ENCODE assay signal across 21 mouse cellular contexts in genomic region chr5:119875421-119875820, GRCm38 (mm10). TPM values are rescaled to one million over a fixed set of nuclear protein-coding genes. Genes with fewer than 3 reads are reported as not detected.
A peak's percentile ranks its signal among the peaks of the same experiment; 100 is the strongest.
DNase-seq lines count a peak whose midpoint lies in the region; ATAC-seq lines count a peak whose summit lies in the region.
"Had no signal": no experiment of that assay in that cellular context is flagged by ENCODE, and none has a peak within 500 bp of the region (broad histone marks: within the 10 kb centered on the region; RNA-seq: fewer than 3 reads in every experiment).

No protein-coding gene starts in this region.

- H3K27me3 ChIP-seq in kidney, embryonic 15.5 days = peaks cover 2% of the 10 kb centered on the region; the same call in 1 of the 2 replicates
- H3K27me3 ChIP-seq in heart, embryonic 15.5 days = no peaks in the 10 kb centered on the region
- peaks cover 34% of the 10 kb centered on the region for H3K27me3 ChIP-seq in liver, embryonic 12.5 days (replicated peaks)
- no peaks in the 10 kb centered on the region for H3K27me3 ChIP-seq in hindbrain, embryonic 14.5 days (ENCODE audit: control insufficient read depth, insufficient read depth, low read length)
- H3K27me3 ChIP-seq: forebrain, embryonic 13.5 days; midbrain, embryonic 15.5 days; neural tube, embryonic 12.5 days had no signal

- no peak overlapping the region for H3K4me3 ChIP-seq in kidney, embryonic 15.5 days (replicated peaks)
- H3K4me3 ChIP-seq in heart, embryonic 15.5 days = no peak overlapping the region
- H3K4me3 ChIP-seq in liver, embryonic 12.5 days = no peak overlapping the region
- H3K4me3 ChIP-seq in hindbrain, embryonic 14.5 days (replicated peaks; ENCODE audit: low read length) = no peak overlapping the region
- H3K4me3 ChIP-seq: forebrain, embryonic 13.5 days; midbrain, embryonic 15.5 days; neural tube, embryonic 12.5 days had no signal

- H3K27ac ChIP-seq in kidney, embryonic 15.5 days = no peak overlapping the region
- H3K27ac ChIP-seq in heart, embryonic 15.5 days = peak overlapping the region; percentile 7; the same call in 1 of the 2 replicates
- no peak overlapping the region for H3K27ac ChIP-seq in liver, embryonic 12.5 days
- H3K27ac ChIP-seq in hindbrain, embryonic 14.5 days = no peak overlapping the region
- H3K27ac ChIP-seq: forebrain, embryonic 13.5 days; midbrain, embryonic 15.5 days; neural tube, embryonic 12.5 days had no signal

- H3K9me3 ChIP-seq in kidney, embryonic 15.5 days (replicated peaks) = no peaks in the 10 kb centered on the region
- H3K9me3 ChIP-seq in heart, embryonic 15.5 days (replicated peaks) = no peaks in the 10 kb centered on the region
- no peaks in the 10 kb centered on the region for H3K9me3 ChIP-seq in liver, embryonic 12.5 days (replicated peaks)
- no peaks in the 10 kb centered on the region for H3K9me3 ChIP-seq in hindbrain, embryonic 14.5 days (ENCODE audit: control insufficient read depth, low read length)
- H3K9me3 ChIP-seq: forebrain, embryonic 13.5 days; midbrain, embryonic 15.5 days; neural tube, embryonic 12.5 days had no signal

- H3K4me1 ChIP-seq in kidney, embryonic 15.5 days = no peaks in the 10 kb centered on the region
- H3K4me1 ChIP-seq in heart, embryonic 15.5 days (replicated peaks) = peaks cover 28% of the 10 kb centered on the region
- peaks cover 16% of the 10 kb centered on the region; the same call in 1 of the 2 replicates for H3K4me1 ChIP-seq in liver, embryonic 12.5 days
- H3K4me1 ChIP-seq in hindbrain, embryonic 14.5 days (replicated peaks; ENCODE audit: control insufficient read depth, insufficient read depth, low read length) = no peaks in the 10 kb centered on the region
- H3K4me1 ChIP-seq: forebrain, embryonic 13.5 days; midbrain, embryonic 15.5 days; neural tube, embryonic 12.5 days had no signal

- no peak overlapping the region for H3K4me2 ChIP-seq in kidney, embryonic 15.5 days
- no peak overlapping the region for H3K4me2 ChIP-seq in heart, embryonic 15.5 days
- no peak overlapping the region for H3K4me2 ChIP-seq in liver, embryonic 12.5 days
- H3K4me2 ChIP-seq in hindbrain, embryonic 14.5 days (replicated peaks) = no peak overlapping the region
- H3K4me2 ChIP-seq: forebrain, embryonic 13.5 days; midbrain, embryonic 15.5 days; neural tube, embryonic 12.5 days had no signal

- ATAC-seq in kidney, embryonic 15.5 days (replicated peaks; ENCODE audit: low FRiP score) = no peak
- ATAC-seq in heart, embryonic 15.5 days (replicated peaks; ENCODE audit: insufficient number of reproducible peaks, insufficient read depth, low FRiP score, low read depth) = peak; percentile 68; the same call in 1 of the 2 replicates
- ATAC-seq in liver, embryonic 12.5 days = peak; percentile 40; the same call in 1 of the 2 replicates
- ATAC-seq in hindbrain, embryonic 14.5 days (ENCODE audit: low FRiP score) = no peak
- ATAC-seq: forebrain, embryonic 13.5 days; hindbrain, embryonic 16.5 days; lung, postnatal 0 days; midbrain, embryonic 15.5 days; Patski had no signal

- no peak overlapping the region for H3K9ac ChIP-seq in kidney, embryonic 15.5 days
- no peak overlapping the region for H3K9ac ChIP-seq in heart, embryonic 15.5 days
- H3K9ac ChIP-seq in liver, embryonic 12.5 days = no peak overlapping the region
- H3K9ac ChIP-seq in hindbrain, embryonic 14.5 days = no peak overlapping the region
- H3K9ac ChIP-seq: forebrain, embryonic 13.5 days; midbrain, embryonic 15.5 days; neural tube, embryonic 12.5 days had no signal

- no peaks in the 10 kb centered on the region for H3K36me3 ChIP-seq in kidney, embryonic 15.5 days
- peaks cover 27% of the 10 kb centered on the region for H3K36me3 ChIP-seq in heart, embryonic 15.5 days
- H3K36me3 ChIP-seq in liver, embryonic 12.5 days = no peaks in the 10 kb centered on the region
- no peaks in the 10 kb centered on the region for H3K36me3 ChIP-seq in hindbrain, embryonic 14.5 days (replicated peaks; ENCODE audit: control insufficient read depth, insufficient read depth)
- H3K36me3 ChIP-seq: midbrain, embryonic 15.5 days; neural tube, embryonic 12.5 days had no signal

- DNase-seq in kidney, postnatal 10 days = peak; percentile 14
- DNase-seq in heart, adult 18-20 months = peak; percentile 37 to 52
- DNase-seq in hindbrain, embryonic 14.5 days (ENCODE audit: low spot score) = no peak
- no peak for DNase-seq in neural tube, embryonic 10.5 days (ENCODE audit: extremely low spot score, low spot score)
- DNase-seq in cerebellum, adult 9-11 months = no peak
- DNase-seq: cerebellum, adult 11-12 months; kidney, adult 8-10 months; layer of hippocampus, postnatal 36 days; left cerebral cortex, postnatal 4 days; thymus, adult 18-20 months had no signal

- WGBS in kidney, embryonic 15.5 days = 4% methylated on average over 2 of the region's 2 CpGs
- WGBS in heart, embryonic 15.5 days = 0% methylated on average over 2 of the region's 2 CpGs
- 5% methylated on average over 2 of the region's 2 CpGs for WGBS in liver, embryonic 12.5 days (ENCODE audit: insufficient replicate concordance)
- WGBS in hindbrain, embryonic 14.5 days = 32% methylated on average over 2 of the region's 2 CpGs

RNA-seq across cellular contexts. Expression of gene Tbx5, which starts 43.0 kb away (rescaled TPM):
- polyA plus RNA-seq in kidney, embryonic 15.5 days (2015; fragmentation: Nextera tagmentation; extraction: Ambion mirVana) = 0.14 TPM in 1 of 2 replicates, not detected in the other
- total RNA-seq in heart, adult 18-20 months (2021) = 10 to 100 TPM; 18.5 to 25.8 TPM
- 30.1 and 33.8 TPM in 2 replicates for polyA plus RNA-seq in heart, embryonic 15.5 days (2015; fragmentation: Nextera tagmentation; extraction: Ambion mirVana)
- polyA plus RNA-seq in liver, embryonic 12.5 days (2016; fragmentation: Nextera tagmentation; extraction: Ambion mirVana) = 0.27 and 0.83 TPM in 2 replicates
- polyA plus RNA-seq in hindbrain, embryonic 14.5 days (2014; fragmentation: Nextera tagmentation; extraction: Ambion mirVana) = 0.04 and 0.22 TPM in 2 replicates
- total RNA-seq: layer of hippocampus, postnatal 36 days; left cerebral cortex, postnatal 4 days had no signal
- polyA plus RNA-seq: large intestine, adult 2 months; neural tube, embryonic 12.5 days; Patski; small intestine, adult 2 months had no signal

Comparison
In these comparisons a context has a peak if more than half of its experiments do, and no peak if none do; other contexts are left out.
1. DNase-seq: peak in kidney, postnatal 10 days (single experiment) and heart, adult 18-20 months (2 of 2); none in hindbrain, embryonic 14.5 days (single experiment), neural tube, embryonic 10.5 days (single experiment) and cerebellum, adult 9-11 months (single experiment).
2. ATAC-seq: peak in heart, embryonic 15.5 days (single experiment) and liver, embryonic 12.5 days (single experiment); none in kidney, embryonic 15.5 days (single experiment) and hindbrain, embryonic 14.5 days (single experiment).
3. RNA of gene Tbx5, which starts 43.0 kb away (polyA plus RNA-seq): 30.1 to 33.8 TPM in heart, embryonic 15.5 days; 0.27 to 0.83 TPM in liver, embryonic 12.5 days, 0.14 TPM in kidney, embryonic 15.5 days and 0.04 to 0.22 TPM in hindbrain, embryonic 14.5 days; every median in the first group is over 10 times any median in the second.